Mouse (Mus musculus) thymus, adult 2 months (tissue): ENCODE data around the gene Nmnat2.

Source experiments
- CTCF ChIP-seq: fragments of 200-500 bp; IDR thresholded peaks from 2 replicates; pipeline ENCODE4 v1.5.1; 2012; ENCODE audit warnings: mild to moderate bottlenecking, control low read depth, low read length, moderate library complexity, borderline replicate concordance; ENCODE audit not compliant: control insufficient read depth, poor library complexity, insufficient read depth; ENCODE audit errors: extremely low read depth
- POLR2A ChIP-seq: fragments of 200-500 bp; IDR thresholded peaks from 2 replicates; pipeline ENCODE4 v1.6.1; 2012; ENCODE audit warnings: mild to moderate bottlenecking, low read length, control low read depth, moderate library complexity; ENCODE audit not compliant: control insufficient read depth, poor library complexity, insufficient read depth; ENCODE audit errors: extremely low read depth

DNA sequence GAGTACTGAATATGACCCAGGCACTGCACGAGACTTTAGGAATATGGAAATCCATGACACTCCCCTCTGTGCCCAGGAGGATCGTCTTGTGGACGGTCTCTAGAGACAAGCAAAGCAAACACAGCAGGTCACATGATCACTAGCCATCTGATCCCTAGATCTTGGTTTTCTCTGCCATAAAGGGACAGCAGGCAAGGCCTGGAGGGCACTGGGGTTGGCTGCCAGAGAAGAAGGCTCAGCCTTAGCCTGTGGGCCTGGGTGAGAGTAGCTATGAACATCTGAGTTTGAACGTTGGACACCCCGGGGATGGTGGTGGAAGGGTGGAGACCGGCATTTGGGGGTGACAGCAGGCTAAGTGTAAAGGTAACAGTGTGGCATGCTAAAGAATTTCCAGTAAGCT, 11.4 kb downstream of the Nmnat2 start:
- TF ChIP-seq CTCF (no peak), POLR2A (no peak)
